Mouse (Mus musculus) adrenal gland, adult 2 months (tissue): ENCODE data around the gene Zfp473. TPM values are rescaled to one million over a fixed set of nuclear protein-coding genes. Genes with fewer than 3 reads are reported as not detected.
"Not testable (repeated sequence)": the region's sequence is repeated elsewhere in the genome, so short reads cannot be mapped to it uniquely, and the experiment has no call there.

Source experiments
- DNase-seq: peaks from one replicate; pipeline ENCODE4 v3.0.0; 2021
- polyA plus RNA-seq: library from polyadenylated mRNA; depleted of rRNA; stranded (reverse); fragments of >200 nt; gene quantifications from 2 replicates; pipeline ENCODE4 v1.2.3, GENCODE M21; 2012
- total RNA-seq, 2 experiments: library from RNA; stranded (reverse); gene quantifications; 2 replicates each; pipeline ENCODE4 v1.2.3; 2021

Zfp473 gene
- total and polyA plus RNA-seq, 3 experiments = 0.07 to 0.43 (median 0.41) TPM

DNA sequence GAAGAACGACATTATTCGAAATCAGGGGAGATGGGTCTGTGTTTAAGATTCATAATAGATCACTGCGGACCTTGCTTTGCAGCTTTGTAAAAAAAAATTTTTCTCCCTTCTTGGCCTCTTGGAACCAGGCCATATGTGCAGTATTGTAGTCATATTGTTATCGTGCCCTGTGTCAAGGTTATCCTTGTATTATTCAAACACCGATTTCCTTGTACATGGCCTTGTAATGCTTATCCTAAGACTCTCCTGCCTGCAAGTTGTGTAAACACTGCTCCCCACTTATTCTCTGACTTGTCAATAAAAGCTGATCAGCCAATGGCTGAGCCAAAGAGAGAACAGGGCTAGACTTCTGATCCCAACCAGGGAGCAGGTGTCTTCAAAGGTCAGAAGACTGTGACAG is 28.8 kb downstream of the Zfp473 start:
- peak; percentile 46 for DNase-seq

DNA sequence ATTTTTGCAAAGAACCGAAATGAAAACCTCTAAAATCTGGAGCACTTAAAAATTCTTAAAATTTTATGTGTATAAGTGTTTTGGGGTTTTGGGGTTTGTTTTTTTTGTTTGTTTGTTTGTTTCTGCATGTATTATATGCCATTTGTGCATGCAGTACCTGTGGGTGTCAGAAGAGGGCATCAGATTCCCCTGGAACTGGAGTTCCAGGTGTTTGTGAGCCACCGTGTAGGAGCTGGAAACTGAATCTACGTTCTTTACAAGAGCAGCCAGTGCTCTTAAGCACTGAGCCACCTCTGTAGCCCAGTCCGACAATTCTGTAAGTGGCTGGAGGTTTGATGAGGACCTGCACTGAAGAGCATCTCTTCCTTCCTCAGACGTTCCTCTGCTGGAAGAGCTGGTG is 41.0 kb downstream of the Zfp473 start:
- no peak for DNase-seq

DNA sequence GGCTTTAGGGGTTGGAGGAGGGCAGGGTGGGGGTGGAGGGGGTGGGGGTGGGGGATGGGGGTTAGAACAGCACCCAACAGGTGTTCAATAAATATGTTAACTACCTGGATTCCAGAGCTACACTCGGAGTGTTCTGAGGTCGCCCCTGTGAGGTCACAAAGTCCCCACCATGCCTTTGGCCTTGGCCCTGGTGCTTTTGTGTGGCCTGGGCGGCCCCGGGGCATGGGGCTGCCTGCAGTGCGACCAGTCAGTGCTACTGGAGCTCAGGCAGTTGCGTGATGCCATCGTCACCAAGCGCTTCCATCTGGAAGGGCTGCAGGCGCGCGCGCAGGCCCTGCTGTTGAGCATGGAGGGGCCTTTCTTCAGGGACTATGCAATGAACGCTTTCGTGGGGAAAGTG is 42.3 kb downstream of the Zfp473 start, which contains the start of gene Izumo2:
Izumo2 (plus strand) TSS at position 169 of the 400 bp plus-strand sequence.
- no peak for DNase-seq

DNA sequence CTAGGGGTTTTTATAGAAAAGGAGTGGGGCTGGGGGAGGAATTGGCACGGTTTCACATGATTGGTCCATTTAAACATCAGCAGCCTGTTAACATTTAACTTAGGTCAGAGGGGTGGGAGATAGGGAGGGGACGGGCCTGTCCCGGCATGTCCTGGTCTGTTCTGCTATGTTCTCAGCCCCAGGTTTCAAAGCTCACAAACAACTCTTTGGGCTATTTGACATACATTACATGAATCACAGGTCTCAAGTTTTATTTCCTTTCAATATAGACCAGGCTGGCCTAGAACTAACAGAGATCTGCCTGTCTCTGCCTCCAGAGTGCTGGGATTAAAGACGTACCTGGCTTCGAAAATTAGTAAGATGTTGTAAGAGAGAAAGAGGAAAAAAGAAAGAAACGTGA is 42.8 kb downstream of the Zfp473 start:
- DNase-seq = not testable (repeated sequence)

GRCm38 (mm10) chr7:44707169-44707675 is 43.6 kb downstream of the Zfp473 start:
- DNase-seq = peak; percentile 68

DNA sequence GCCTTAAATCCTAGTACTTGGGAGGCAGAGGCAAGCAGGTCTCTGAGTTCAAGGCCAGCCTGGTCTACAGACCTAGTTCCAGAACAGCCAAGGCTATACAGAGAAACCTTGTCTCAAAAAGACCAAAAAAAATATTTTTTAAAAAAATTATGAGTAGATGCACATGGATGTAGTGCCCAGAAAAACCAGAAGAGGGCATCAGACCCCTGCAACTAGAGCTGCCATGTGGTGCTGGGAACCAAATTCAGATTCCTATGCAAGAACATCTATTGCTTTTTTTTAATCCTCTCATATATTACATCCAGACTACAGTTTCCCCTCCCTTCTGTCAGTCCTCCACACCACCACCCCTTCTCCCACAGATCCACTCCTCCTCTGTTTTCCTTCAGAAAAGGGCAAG is 44.5 kb downstream of the Zfp473 start:
- DNase-seq = no peak

DNA sequence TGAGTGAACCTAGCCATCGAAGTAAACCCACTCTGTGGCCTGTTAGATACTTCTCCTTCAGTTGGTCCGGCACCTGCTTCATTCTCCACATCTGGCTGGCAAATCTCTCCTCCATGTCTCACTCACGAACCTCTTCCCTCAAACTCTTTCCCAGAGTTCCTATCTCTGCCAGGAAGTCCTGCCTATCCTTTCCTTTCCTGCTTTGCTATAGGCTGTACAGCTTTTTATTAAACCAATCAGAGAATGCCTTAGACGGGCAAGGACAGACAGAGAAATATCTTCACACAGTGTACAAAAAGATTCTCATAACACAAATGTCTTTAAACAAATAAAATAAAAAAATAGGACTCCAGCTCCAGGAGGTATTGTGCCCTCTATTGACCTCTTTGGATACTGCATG is 45.8 kb downstream of the Zfp473 start:
- no peak for DNase-seq

GRCm38 (mm10) chr7:44704363-44704762 is 46.5 kb downstream of the Zfp473 start:
- peak; percentile 12 for DNase-seq

DNA sequence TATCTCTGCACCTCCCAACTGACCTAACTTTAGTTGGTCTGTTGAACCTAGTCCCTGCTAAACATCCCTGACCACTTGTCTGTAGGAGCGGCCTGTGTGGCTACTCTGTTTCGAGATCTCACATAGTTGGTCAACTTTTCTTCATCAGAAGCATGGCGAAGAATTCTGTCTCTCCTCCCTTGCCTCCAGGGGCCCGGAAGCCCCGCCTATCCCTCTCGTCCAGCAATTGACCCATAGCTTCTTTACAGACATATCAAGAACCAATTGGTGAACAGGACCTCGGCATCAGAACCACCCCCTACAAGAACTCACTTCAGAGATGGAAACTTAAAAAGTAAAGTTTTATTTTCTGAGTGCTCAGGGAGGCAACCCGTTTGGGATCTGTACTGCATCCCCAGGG is 47.9 kb downstream of the Zfp473 start:
- peak; percentile 7 for DNase-seq

GRCm38 (mm10) chr7:44701921-44702320 is 48.9 kb downstream of the Zfp473 start:
- DNase-seq = peak; percentile 25

- DNase-seq = no peak
Observed at GRCm38 (mm10) chr7:44697980-44698379, 52.9 kb downstream of the Zfp473 start.

GRCm38 (mm10) chr7:44697191-44697710 is 53.6 kb downstream of the Zfp473 start:
- peak; percentile 86 for DNase-seq

DNA sequence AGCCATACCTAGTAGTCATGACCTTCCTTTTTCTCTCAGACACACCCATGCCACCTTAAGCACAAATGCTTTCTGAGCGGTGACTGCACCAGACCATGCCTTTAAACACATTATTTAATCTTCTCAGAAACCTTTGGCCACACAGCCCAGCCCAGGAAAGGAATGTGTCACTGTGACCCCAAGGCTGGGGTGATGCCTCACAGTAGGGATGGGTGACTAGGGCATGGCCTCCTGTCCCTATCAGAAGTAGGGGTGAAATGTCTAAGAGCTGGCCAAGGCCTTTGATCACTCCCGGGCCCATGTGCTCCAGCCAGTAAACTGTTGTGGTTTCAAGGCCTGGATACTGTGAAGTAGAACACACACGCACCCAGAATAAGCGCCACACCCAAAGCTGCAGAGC is 55.6 kb downstream of the Zfp473 start:
- no peak for DNase-seq

DNA sequence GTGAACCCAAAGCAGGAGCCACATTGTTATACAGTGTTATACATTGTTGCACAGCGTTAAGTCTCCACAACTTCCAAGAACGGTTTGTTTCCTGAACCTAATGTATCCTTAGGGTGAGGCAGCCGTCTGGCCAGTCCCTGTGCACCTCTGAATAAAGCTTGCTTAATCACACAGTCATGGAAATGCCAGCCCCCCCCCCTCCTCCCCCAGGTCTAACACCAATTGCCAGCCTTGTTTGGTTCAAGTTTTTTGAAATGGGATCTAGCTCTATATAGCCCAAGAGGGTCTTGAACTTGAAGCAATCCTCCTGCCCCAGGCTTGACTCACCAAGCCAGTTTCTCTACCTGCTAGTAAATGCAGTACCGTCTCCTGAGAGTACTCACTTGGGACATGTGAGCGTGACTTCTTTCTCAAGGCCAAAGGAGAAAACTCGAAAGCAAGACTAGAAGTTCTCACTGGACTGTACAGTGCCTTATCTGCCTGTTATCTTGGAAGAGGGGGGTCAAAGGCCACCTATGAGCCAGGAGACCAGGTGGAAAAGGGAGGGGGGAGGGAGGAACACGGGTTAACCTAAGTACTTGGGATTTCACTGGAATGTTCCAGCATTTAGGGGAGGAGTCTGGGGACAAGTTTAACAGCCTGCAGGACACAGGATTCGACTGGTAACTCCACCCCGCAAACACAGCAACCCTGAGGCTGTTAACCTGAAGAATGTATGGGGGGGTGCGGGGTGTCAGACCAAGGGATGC is 57.2 kb downstream of the Zfp473 start:
- no peak for DNase-seq

DNA sequence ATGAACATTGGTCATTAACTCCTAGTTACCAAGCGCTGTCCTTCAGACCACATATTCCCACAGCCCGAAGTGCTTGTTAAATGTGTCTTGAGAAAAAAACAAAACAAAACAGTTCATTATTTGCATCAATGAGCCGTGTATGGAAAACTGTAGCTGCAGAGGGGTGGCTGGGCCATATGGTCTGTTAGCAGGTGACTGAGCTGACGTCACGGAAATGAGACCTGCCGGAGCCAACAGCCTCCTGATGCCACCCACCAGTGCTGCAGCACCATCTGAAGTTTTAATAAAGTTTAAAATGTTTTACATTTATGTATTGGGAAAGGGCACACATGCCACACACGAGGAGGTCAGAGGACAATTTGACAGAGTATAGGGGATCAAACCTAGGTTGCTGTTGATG is 61.5 kb downstream of the Zfp473 start:
- DNase-seq = no peak

GRCm38 (mm10) chr7:44688890-44689289 is 62.0 kb downstream of the Zfp473 start:
- no peak for DNase-seq

DNA sequence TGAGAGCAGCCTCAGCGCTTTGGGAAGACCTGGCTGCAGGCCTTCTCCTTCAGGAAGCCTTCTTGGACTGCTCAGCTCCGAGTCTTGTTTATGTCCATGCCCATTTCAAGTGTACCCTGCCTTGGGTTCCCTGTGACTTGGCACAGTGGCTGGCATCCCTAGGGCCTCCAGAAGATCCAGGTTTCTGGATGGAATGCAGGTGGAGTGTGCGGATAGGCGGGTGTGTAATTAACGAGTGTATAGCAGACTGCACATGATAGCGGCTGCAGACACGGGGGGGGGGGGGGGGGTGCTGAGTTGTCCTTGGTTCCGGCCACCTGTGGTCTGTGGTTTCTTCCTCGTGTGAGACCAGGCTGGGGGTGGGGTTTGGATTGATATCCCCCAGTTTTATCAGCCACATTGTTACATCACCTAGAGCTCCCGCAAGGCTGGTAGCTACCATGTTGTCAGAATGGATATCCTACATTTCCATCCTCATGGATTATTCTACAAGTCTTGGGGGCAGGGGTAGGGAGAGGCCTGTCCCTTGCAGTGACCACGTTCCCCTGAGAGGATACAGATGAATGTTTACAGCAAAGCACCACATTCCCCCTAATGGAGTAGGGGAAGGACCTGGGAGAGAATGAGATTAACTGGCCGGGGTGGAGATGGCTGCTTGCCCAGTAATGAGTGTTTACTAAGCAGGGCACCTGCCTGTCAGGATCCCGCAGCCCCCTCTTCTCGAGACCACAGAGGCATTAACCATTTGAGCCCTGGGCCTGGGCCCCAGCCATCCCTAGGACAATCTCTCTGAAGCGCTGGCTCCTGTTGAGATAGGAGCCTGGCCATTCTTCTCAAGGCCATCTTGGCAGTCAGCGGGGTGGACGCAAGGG is 65.1 kb downstream of the Zfp473 start:
- DNase-seq = peak; percentile 20

DNA sequence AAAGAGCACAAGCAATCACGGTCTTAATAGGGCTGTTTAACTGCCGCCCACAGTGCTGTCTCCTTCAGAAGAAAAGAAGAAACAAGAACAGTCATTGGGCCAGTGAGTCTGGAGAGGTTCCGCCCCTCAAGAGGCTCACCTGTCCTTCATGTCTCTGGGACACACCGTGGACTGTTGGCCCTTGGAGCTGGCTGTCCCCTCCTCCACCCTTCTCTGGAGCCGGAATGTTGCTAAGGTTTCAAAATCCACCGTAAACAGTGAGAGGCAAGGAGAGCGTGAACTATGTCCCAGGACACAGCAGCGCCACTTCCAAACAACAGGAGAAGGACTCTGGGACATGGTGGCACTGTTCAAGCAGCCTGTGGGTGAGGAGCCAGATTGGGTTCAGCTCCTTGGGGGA is 67.2 kb downstream of the Zfp473 start:
- DNase-seq = no peak
